Mouse (Mus musculus) splenic B cell, adult 2 months (primary cell): ENCODE data around the gene Slc38a9.

Experiments
- DNase-seq: peaks from one replicate; pipeline ENCODE4 v3.0.0-alpha.2; 2011; ENCODE audit warnings: low read depth, low spot score
- H3K27me3 ChIP-seq: 2 replicates; pipeline ENCODE4 v1.6.1; 2012; ENCODE audit warnings: mild to moderate bottlenecking, low read length, moderate library complexity, mixed read lengths; ENCODE audit not compliant: control insufficient read depth, poor library complexity, insufficient read depth, severe bottlenecking
- H3K36me3 ChIP-seq: 2 replicates; pipeline ENCODE4 v1.6.1; 2012; ENCODE audit warnings: mild to moderate bottlenecking, low read length, moderate library complexity, mixed read lengths; ENCODE audit not compliant: control insufficient read depth, poor library complexity, insufficient read depth, severe bottlenecking

Slc38a9 gene

GRCm38 (mm10) chr13:112660574-112661381 is at the start of gene Slc38a9:
Gene Slc38a9 (plus strand): TSS chr13:112660751.
- no peaks in the 10 kb centered on the region for H3K36me3 ChIP-seq
- peak; percentile 94 for DNase-seq
- H3K27me3 ChIP-seq: no peaks in the 10 kb centered on the region

DNA sequence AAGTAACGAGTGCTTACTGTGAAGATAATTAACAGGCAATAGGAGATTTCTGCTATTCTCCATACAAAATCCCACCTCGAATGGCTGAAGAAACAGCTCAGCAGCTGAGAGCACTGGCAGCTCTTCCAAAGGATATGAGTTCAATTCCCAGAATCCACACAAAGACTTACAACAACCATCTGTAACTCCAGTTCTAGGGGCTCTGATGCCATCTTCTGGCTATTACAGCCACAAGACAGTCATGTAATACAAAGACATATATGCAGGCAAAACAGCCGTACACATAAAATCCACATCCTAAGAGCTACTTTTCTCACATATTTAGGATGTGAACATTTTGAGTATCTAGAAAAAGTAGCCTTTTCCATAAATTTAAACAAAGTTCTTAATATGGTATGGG is 39.0 kb upstream of the Slc38a9 start:
- no peak for DNase-seq
- H3K27me3 ChIP-seq: no peaks in the 10 kb centered on the region

GRCm38 (mm10) chr13:112623656-112624055 is 36.9 kb upstream of the Slc38a9 start:
- DNase-seq: no peak
- Histone ChIP-seq H3K36me3 (no peaks in the 10 kb centered on the region), H3K27me3 (no peaks in the 10 kb centered on the region)

More for the DNA sequence above, 39.0 kb upstream of the Slc38a9 start:
- no peaks in the 10 kb centered on the region for H3K36me3 ChIP-seq

DNA sequence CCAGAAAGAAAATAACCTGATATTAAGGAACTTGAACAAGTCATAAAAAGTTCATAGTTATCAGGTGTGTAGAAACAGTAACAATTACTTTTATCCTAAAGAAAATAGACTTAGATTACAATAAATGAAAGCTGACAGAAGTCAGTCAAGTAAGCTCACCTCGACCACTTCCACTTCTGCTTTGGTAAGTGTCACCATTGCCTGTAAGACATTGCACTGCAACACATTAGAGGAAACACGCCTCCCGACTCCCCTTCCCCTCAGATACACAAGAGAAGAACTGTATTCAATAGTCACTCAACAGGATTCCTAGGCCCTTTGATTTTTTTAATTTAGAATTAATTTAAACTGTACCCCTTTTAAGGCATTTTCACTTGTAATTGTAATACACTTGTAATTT is 35.9 kb upstream of the Slc38a9 start:
- no peaks in the 10 kb centered on the region for H3K36me3 ChIP-seq

DNA sequence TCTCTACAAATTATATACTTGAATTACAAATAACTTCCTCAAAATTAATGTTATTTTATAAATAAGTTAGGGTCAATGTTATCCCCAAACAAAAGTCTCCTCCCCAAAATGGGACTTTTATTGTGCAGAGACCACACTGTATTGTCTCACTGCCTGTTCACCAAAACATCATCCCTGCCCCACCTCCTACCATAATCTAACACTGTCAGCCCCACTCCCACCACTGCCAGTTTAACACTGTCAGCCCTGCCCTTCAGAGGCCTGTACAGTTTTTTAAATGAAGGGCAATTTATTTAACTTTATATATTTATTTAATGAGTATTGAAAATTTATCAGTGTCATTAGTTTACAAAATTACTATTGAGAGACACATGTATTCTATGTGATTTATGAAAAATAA is 35.0 kb upstream of the Slc38a9 start:
- Histone ChIP-seq H3K36me3 (no peaks in the 10 kb centered on the region), H3K27me3 (no peaks in the 10 kb centered on the region)
- no peak for DNase-seq

More for the DNA sequence above, 35.9 kb upstream of the Slc38a9 start:
- peak; percentile 48 for DNase-seq
- H3K27me3 ChIP-seq: no peaks in the 10 kb centered on the region

DNA sequence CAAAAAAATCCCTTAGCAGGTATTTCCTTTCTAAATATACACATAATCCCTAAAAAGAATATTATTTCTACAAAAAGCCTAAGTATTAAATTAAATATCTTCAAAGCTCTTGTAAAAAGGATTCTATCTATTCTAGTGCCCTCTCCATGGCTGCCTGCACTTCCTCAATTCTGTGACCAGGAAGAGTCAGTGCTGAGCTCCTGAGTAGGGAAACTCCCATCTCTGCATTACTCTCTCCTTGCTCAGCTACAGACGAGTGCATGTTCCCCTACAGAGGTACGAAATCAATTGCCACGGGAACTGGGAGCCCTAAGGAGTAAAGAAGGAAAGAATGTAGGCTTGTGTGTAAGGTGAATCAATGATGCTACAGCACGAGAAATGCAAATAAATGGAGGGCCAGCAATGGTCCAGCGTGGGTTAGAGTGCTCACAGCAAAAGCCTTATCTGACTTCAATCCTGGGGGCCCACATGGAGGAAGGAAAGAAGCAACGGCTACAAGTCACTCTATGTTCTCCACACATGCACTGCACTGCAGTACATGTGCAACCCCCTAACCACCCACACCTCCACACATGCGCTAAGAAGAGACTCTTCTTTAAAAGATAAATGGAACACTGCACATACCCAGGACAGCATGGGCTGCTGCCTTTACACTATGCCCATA is 25.2 kb upstream of the Slc38a9 start:
- peak; percentile 31 for DNase-seq
- Histone ChIP-seq H3K27me3 (no peaks in the 10 kb centered on the region), H3K36me3 (no peaks in the 10 kb centered on the region)

GRCm38 (mm10) chr13:112636498-112636897 is 24.1 kb upstream of the Slc38a9 start:
- H3K27me3 ChIP-seq: no peaks in the 10 kb centered on the region
- no peak for DNase-seq
- H3K36me3 ChIP-seq: no peaks in the 10 kb centered on the region

DNA sequence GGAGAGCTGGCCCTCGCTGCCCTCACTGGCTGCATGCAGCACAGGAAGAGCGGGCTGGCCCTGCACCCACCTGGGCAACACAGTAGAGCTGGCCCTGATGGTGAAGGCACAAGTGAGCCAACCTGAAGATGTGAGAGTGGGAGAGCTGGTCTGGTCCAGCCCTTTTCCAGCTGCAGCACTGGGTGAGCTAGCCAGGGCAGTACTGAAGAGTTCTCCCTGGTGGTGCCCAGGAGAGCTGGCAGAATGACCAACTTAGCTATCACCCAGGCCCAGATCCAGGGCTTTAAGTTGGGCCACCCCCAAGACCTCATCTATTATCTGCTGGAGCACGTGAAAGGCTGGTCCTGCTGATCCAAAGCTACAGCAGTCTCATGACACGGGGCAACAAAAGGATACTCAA is 21.4 kb upstream of the Slc38a9 start:
- DNase-seq: no peak
- Histone ChIP-seq H3K36me3 (no peaks in the 10 kb centered on the region), H3K27me3 (no peaks in the 10 kb centered on the region)

DNA sequence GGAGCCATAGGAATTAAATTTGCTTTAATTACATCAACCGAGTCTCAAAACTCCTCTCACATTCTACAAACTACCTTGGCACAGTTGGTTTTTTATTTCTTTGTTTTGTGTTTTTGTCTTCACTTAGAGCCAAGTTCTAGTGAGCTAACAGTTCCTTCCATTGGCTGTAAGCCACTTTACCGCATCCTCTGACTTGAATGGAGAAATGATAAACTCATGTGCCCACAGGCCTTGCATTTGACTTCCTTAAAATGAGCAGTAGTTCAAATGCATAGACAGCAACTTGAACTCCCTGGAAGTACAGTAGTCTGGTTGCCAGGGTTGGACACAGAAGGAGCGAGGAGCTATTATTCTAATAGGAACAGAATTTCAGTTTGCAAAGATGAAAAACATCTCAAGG is 17.7 kb upstream of the Slc38a9 start:
- DNase-seq: no peak
- no peaks in the 10 kb centered on the region for H3K36me3 ChIP-seq
- no peaks in the 10 kb centered on the region for H3K27me3 ChIP-seq

DNA sequence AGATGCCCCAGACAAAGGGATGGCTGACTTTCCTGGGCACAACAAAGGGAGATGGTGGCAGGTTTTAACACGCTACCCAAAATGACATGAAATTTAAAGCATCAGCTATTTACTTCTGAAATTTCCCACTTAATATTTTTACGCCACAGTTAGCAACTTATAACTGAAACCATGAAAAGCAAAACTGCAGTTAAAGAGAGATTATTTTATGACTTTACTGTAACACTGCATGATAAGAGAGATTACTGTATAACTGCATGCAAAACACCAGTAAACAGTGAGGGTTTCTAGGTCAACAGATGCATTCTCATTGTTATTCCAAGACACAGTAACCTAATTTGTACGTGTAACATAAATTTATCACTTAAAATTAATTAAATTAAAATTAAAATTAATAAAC is 15.6 kb upstream of the Slc38a9 start:
- H3K27me3 ChIP-seq: no peaks in the 10 kb centered on the region
- DNase-seq: no peak
- no peaks in the 10 kb centered on the region for H3K36me3 ChIP-seq

- no peaks in the 10 kb centered on the region for H3K27me3 ChIP-seq
- H3K36me3 ChIP-seq: no peaks in the 10 kb centered on the region
- DNase-seq: no peak
Observed at GRCm38 (mm10) chr13:112645529-112646186, 14.9 kb upstream of the Slc38a9 start.

DNA sequence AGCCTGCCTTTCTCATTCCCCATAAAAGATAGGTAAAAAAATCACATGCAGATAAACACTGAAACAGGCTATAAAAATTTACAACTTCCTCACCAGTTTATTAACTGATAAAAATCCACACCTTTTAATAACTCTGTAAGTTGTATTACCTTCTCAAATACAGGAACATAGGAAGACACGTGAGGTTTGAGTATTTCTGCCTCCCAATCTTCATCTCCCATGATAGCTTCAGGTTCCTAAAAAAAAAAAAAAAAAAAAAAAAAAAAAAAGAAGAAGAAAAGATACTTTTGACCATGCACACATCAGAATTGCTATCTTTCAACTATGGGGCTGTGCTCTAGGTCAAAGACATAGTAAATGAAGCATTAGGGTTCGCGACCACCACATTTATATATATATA is 9.4 kb upstream of the Slc38a9 start:
- no peaks in the 10 kb centered on the region for H3K27me3 ChIP-seq
- DNase-seq: no peak
- H3K36me3 ChIP-seq: no peaks in the 10 kb centered on the region

- no peak for DNase-seq
- Histone ChIP-seq H3K36me3 (no peaks in the 10 kb centered on the region), H3K27me3 (no peaks in the 10 kb centered on the region)
Observed at GRCm38 (mm10) chr13:112652205-112652604, 8.3 kb upstream of the Slc38a9 start, which contains the start of gene Ddx4. Gene Ddx4 (minus strand): TSS chr13:112652475.

GRCm38 (mm10) chr13:112659986-112660573 is 471 bp upstream of the Slc38a9 start:
- no peak for DNase-seq
- H3K27me3 ChIP-seq: no peaks in the 10 kb centered on the region
- H3K36me3 ChIP-seq: no peaks in the 10 kb centered on the region

DNA sequence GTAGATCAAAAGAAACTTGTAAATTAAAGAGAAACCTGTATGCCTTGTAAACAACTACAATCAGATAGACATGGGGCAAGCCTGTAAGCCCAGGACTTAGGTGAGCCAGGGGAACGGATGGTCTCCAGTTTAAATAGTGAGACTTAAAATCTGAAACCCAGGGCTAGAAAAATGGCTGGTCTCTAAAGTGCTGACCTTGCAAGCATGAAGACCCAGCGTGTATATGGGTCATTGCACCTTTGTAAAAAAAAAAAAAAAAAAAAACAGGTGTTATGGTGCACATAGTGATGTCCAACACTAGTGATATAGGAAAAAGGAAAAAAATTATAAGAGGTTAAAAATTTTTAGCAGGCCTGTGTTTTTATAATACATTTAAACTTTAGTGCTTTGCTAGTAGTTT is 1.1 kb downstream of the Slc38a9 start:
- DNase-seq: no peak
- Histone ChIP-seq H3K36me3 (no peaks in the 10 kb centered on the region), H3K27me3 (no peaks in the 10 kb centered on the region)
